Mouse (Mus musculus): ENCODE results near the gene Ank3. TPM values are rescaled to one million over a fixed set of nuclear protein-coding genes. Genes with fewer than 3 reads are reported as not detected.
A peak's percentile ranks its signal among the peaks of the same experiment; 100 is the strongest.

Ank3 gene
- polyA plus RNA-seq, 1 experiment from 2014 or later = 86.7 TPM

GRCm38 (mm10) chr10:69532169-69532730 is 133.7 kb downstream of the Ank3 start:
- no peaks in the 10 kb centered on the region for H3K9me3 ChIP-seq (replicated peaks; ENCODE audit: control insufficient read depth, low read length, poor library complexity, severe bottlenecking)
- 62% methylated on average over 10 of the region's 10 CpGs for WGBS
- no peaks in the 10 kb centered on the region for H3K27me3 ChIP-seq (ENCODE audit: control insufficient read depth, insufficient read depth, low read depth, low read length)
- no peaks in the 10 kb centered on the region for H3K36me3 ChIP-seq (ENCODE audit: control insufficient read depth, insufficient read depth, low read length)
- H3K4me1 ChIP-seq (ENCODE audit: control insufficient read depth, insufficient read depth, low read length) = peaks cover 15% of the 10 kb centered on the region
- no peak overlapping the region for H3K4me3 ChIP-seq (ENCODE audit: low read depth, low read length)
- H3K27ac ChIP-seq (ENCODE audit: low read length) = peak overlapping the region; percentile 95
- no peak overlapping the region for H3K9ac ChIP-seq (ENCODE audit: low read depth, low read length)
- H3K4me2 ChIP-seq (ENCODE audit: low read length) = peak overlapping the region; percentile 41
- no peak for ATAC-seq

- peak overlapping the region; percentile 59 for H3K4me3 ChIP-seq (ENCODE audit: low read depth, low read length)
- peaks cover 28% of the 10 kb centered on the region for H3K4me1 ChIP-seq (ENCODE audit: control insufficient read depth, insufficient read depth, low read length)
- WGBS = 2% methylated on average over 22 of the region's 22 CpGs
- no peaks in the 10 kb centered on the region for H3K27me3 ChIP-seq (ENCODE audit: control insufficient read depth, insufficient read depth, low read depth, low read length)
- H3K4me2 ChIP-seq (ENCODE audit: low read length) = peak overlapping the region; percentile 41
- H3K9ac ChIP-seq (ENCODE audit: low read depth, low read length) = peak overlapping the region; percentile 77
- H3K27ac ChIP-seq (ENCODE audit: low read length) = peak overlapping the region; percentile 95
- H3K9me3 ChIP-seq (replicated peaks; ENCODE audit: control insufficient read depth, low read length, poor library complexity, severe bottlenecking) = no peaks in the 10 kb centered on the region
- H3K36me3 ChIP-seq (ENCODE audit: control insufficient read depth, insufficient read depth, low read length) = no peaks in the 10 kb centered on the region
- peak; percentile 73 for ATAC-seq
Measured at GRCm38 (mm10) chr10:69533505-69534388, 135.2 kb downstream of the Ank3 start.

GRCm38 (mm10) chr10:69534716-69535115 is 136.1 kb downstream of the Ank3 start:
- Histone ChIP-seq H3K4me3 (ENCODE audit: low read depth, low read length) (peak overlapping the region; percentile 59), H3K4me1 (ENCODE audit: control insufficient read depth, insufficient read depth, low read length) (peaks cover 30% of the 10 kb centered on the region), H3K27me3 (ENCODE audit: control insufficient read depth, insufficient read depth, low read depth, low read length) (no peaks in the 10 kb centered on the region), H3K9ac (ENCODE audit: low read depth, low read length) (peak overlapping the region; percentile 77), H3K27ac (ENCODE audit: low read length) (peak overlapping the region; percentile 95), H3K36me3 (ENCODE audit: control insufficient read depth, insufficient read depth, low read length) (no peaks in the 10 kb centered on the region), H3K4me2 (ENCODE audit: low read length) (peak overlapping the region; percentile 83), H3K9me3 (replicated peaks; ENCODE audit: control insufficient read depth, low read length, poor library complexity, severe bottlenecking) (no peaks in the 10 kb centered on the region)
- WGBS = 13% methylated on average over 9 of the region's 9 CpGs
- ATAC-seq = no peak

GRCm38 (mm10) chr10:69535123-69535930 is 136.8 kb downstream of the Ank3 start:
- peaks cover under 1% of the 10 kb centered on the region; the same call in 1 of the 2 replicates for H3K36me3 ChIP-seq (ENCODE audit: control insufficient read depth, insufficient read depth, low read length)
- ATAC-seq = peak; percentile 61
- H3K9ac ChIP-seq (ENCODE audit: low read depth, low read length) = peak overlapping the region; percentile 77
- H3K27ac ChIP-seq (ENCODE audit: low read length) = peak overlapping the region; percentile 95
- peaks cover 30% of the 10 kb centered on the region for H3K4me1 ChIP-seq (ENCODE audit: control insufficient read depth, insufficient read depth, low read length)
- H3K27me3 ChIP-seq (ENCODE audit: control insufficient read depth, insufficient read depth, low read depth, low read length) = no peaks in the 10 kb centered on the region
- WGBS = 18% methylated on average over 15 of the region's 15 CpGs
- H3K9me3 ChIP-seq (replicated peaks; ENCODE audit: control insufficient read depth, low read length, poor library complexity, severe bottlenecking) = no peaks in the 10 kb centered on the region
- peak overlapping the region; percentile 59 for H3K4me3 ChIP-seq (ENCODE audit: low read depth, low read length)
- peak overlapping the region; percentile 83 for H3K4me2 ChIP-seq (ENCODE audit: low read length)

- 13% methylated on average over 3 of the region's 4 CpGs for WGBS
- Histone ChIP-seq H3K9ac (ENCODE audit: low read depth, low read length) (peak overlapping the region; percentile 77), H3K4me2 (ENCODE audit: low read length) (peak overlapping the region; percentile 83), H3K27me3 (ENCODE audit: control insufficient read depth, insufficient read depth, low read depth, low read length) (no peaks in the 10 kb centered on the region), H3K27ac (ENCODE audit: low read length) (peak overlapping the region; percentile 95), H3K4me3 (ENCODE audit: low read depth, low read length) (peak overlapping the region; percentile 59), H3K4me1 (ENCODE audit: control insufficient read depth, insufficient read depth, low read length) (peaks cover 30% of the 10 kb centered on the region), H3K9me3 (replicated peaks; ENCODE audit: control insufficient read depth, low read length, poor library complexity, severe bottlenecking) (no peaks in the 10 kb centered on the region), H3K36me3 (ENCODE audit: control insufficient read depth, insufficient read depth, low read length) (peaks cover 4% of the 10 kb centered on the region; the same call in 1 of the 2 replicates)
- ATAC-seq = peak; percentile 40
Measured at GRCm38 (mm10) chr10:69535931-69536200, 137.3 kb downstream of the Ank3 start.

GRCm38 (mm10) chr10:69536372-69537075 is 138.0 kb downstream of the Ank3 start:
- peak overlapping the region; percentile 59 for H3K4me3 ChIP-seq (ENCODE audit: low read depth, low read length)
- no peaks in the 10 kb centered on the region for H3K27me3 ChIP-seq (ENCODE audit: control insufficient read depth, insufficient read depth, low read depth, low read length)
- H3K4me2 ChIP-seq (ENCODE audit: low read length) = peak overlapping the region; percentile 83
- H3K36me3 ChIP-seq (ENCODE audit: control insufficient read depth, insufficient read depth, low read length) = peaks cover 4% of the 10 kb centered on the region; the same call in 1 of the 2 replicates
- H3K27ac ChIP-seq (ENCODE audit: low read length) = peak overlapping the region; percentile 95
- H3K9ac ChIP-seq (ENCODE audit: low read depth, low read length) = peak overlapping the region; percentile 77
- 0 out of 2 replicates have a peak, but pooled peaks have one; percentile 12 for ATAC-seq
- peaks cover 33% of the 10 kb centered on the region for H3K4me1 ChIP-seq (ENCODE audit: control insufficient read depth, insufficient read depth, low read length)
- H3K9me3 ChIP-seq (replicated peaks; ENCODE audit: control insufficient read depth, low read length, poor library complexity, severe bottlenecking) = no peaks in the 10 kb centered on the region
- WGBS = 51% methylated on average over 9 of the region's 9 CpGs

- Histone ChIP-seq H3K9me3 (replicated peaks; ENCODE audit: control insufficient read depth, low read length, poor library complexity, severe bottlenecking) (no peaks in the 10 kb centered on the region), H3K36me3 (ENCODE audit: control insufficient read depth, insufficient read depth, low read length) (peaks cover 4% of the 10 kb centered on the region; the same call in 1 of the 2 replicates), H3K9ac (ENCODE audit: low read depth, low read length) (no peak overlapping the region), H3K27ac (ENCODE audit: low read length) (peak overlapping the region; percentile 76), H3K27me3 (ENCODE audit: control insufficient read depth, insufficient read depth, low read depth, low read length) (no peaks in the 10 kb centered on the region), H3K4me1 (ENCODE audit: control insufficient read depth, insufficient read depth, low read length) (peaks cover 26% of the 10 kb centered on the region), H3K4me2 (ENCODE audit: low read length) (peak overlapping the region; percentile 83), H3K4me3 (ENCODE audit: low read depth, low read length) (no peak overlapping the region)
- 87% methylated on average over 2 of the region's 2 CpGs for WGBS
- ATAC-seq = no peak
Measured at GRCm38 (mm10) chr10:69538236-69538635, 139.7 kb downstream of the Ank3 start.

GRCm38 (mm10) chr10:69542439-69542838 is 143.9 kb downstream of the Ank3 start:
- no peak for ATAC-seq
- Histone ChIP-seq H3K4me1 (ENCODE audit: control insufficient read depth, insufficient read depth, low read length) (peaks cover 27% of the 10 kb centered on the region), H3K9ac (ENCODE audit: low read depth, low read length) (no peak overlapping the region), H3K36me3 (ENCODE audit: control insufficient read depth, insufficient read depth, low read length) (peaks cover 4% of the 10 kb centered on the region; the same call in 1 of the 2 replicates), H3K27me3 (ENCODE audit: control insufficient read depth, insufficient read depth, low read depth, low read length) (no peaks in the 10 kb centered on the region), H3K4me2 (ENCODE audit: low read length) (no peak overlapping the region), H3K9me3 (replicated peaks; ENCODE audit: control insufficient read depth, low read length, poor library complexity, severe bottlenecking) (no peaks in the 10 kb centered on the region), H3K27ac (ENCODE audit: low read length) (no peak overlapping the region), H3K4me3 (ENCODE audit: low read depth, low read length) (no peak overlapping the region)
- 85% methylated on average over 3 of the region's 3 CpGs for WGBS
